Mouse (Mus musculus): ENCODE results near the gene Fuom.

- TF ChIP-seq POLR2A (IDR thresholded peaks at IDR 0.05; ENCODE audit: insufficient read depth, low read depth, low read length) (no peak), CTCF (IDR thresholded peaks at IDR 0.05; ENCODE audit: insufficient read depth, low read depth, low read length) (no peak)
Observed at GRCm38 (mm10) chr7:140095556-140095955, 6.7 kb downstream of the Fuom start.

Data from olfactory bulb, adult 2 months (tissue).